Mouse (Mus musculus): ENCODE results near the gene Rangrf. TPM values are rescaled to one million over a fixed set of nuclear protein-coding genes. Genes with fewer than 3 reads are reported as not detected.

Rangrf gene
- polyA plus RNA-seq (2021; fragmentation: Nextera tagmentation): 25.3 and 26.8 TPM in 2 replicates
- long read RNA-seq, experiment 1, transcript Rangrf-201 (5 exons, 820 nt): major isoform, 17 of 19 reads
- long read RNA-seq, experiment 1, partial matches to known transcripts: 1 of 19 reads
- long read RNA-seq, experiment 1, other reads (novel, unspliced or antisense): 0 of 19 reads
- long read RNA-seq, experiment 2, partial matches to known transcripts: 2 of 3 reads
- long read RNA-seq, experiment 2, other reads (novel, unspliced or antisense): 0 of 3 reads

GRCm38 (mm10) chr11:68975085-68975484 is at the start of gene Rangrf:
TSS of gene Rangrf (minus strand) at chr11:68975185.

GRCm38 (mm10) chr11:69015644-69016441 is 40.9 kb upstream of the Rangrf start, which contains the start of gene Ctc1:
TSS of gene Ctc1 (plus strand) at chr11:69015911.

GRCm38 (mm10) chr11:69008182-69009121 is 33.5 kb upstream of the Rangrf start, which contains the start of gene Pfas:
TSS of gene Pfas (minus strand) at chr11:69008460.

GRCm38 (mm10) chr11:68967337-68968282 is 7.4 kb downstream of the Rangrf start, which contains the start of gene Slc25a35:
TSS of gene Slc25a35 (plus strand) at chr11:68968131.

GRCm38 (mm10) chr11:68957308-68957707 is 17.7 kb downstream of the Rangrf start, which contains the start of gene Arhgef15:
TSS of gene Arhgef15 (minus strand) at chr11:68957480.

GRCm38 (mm10) chr11:68926981-68927380 is 48.0 kb downstream of the Rangrf start, which contains the start of gene Odf4:
TSS of gene Odf4 (minus strand) at chr11:68927081.

Small RNA genes lying within 50 kb of the gene (microRNA-seq; reads per million reads assigned to microRNA genes)
- gene Mir3062: 1.1 reads per million

Other genes starting within 250 kb of the Rangrf start
- 71.2 and 71.4 TPM in 2 replicates for gene Ndel1, start 103.3 kb downstream of the Rangrf start, polyA plus RNA-seq (2021; fragmentation: Nextera tagmentation)
- not detected in 2 replicates for gene Rnf222, start 86.6 kb downstream of the Rangrf start, polyA plus RNA-seq (2021; fragmentation: Nextera tagmentation)
- gene Rpl26, start 73.6 kb downstream of the Rangrf start, polyA plus RNA-seq (2021; fragmentation: Nextera tagmentation): 3,357 and 3,616 TPM in 2 replicates
- not detected in 2 replicates for gene Odf4, start 48.1 kb downstream of the Rangrf start, polyA plus RNA-seq (2021; fragmentation: Nextera tagmentation)
- gene Arhgef15, start 17.7 kb downstream of the Rangrf start, polyA plus RNA-seq (2021; fragmentation: Nextera tagmentation): 2.4 TPM in 2 replicates
- 1.9 and 2.4 TPM in 2 replicates for gene Slc25a35, start 7.1 kb downstream of the Rangrf start, polyA plus RNA-seq (2021; fragmentation: Nextera tagmentation)
- 8.4 and 21.6 TPM in 2 replicates for gene Pfas, start 33.3 kb upstream of the Rangrf start, polyA plus RNA-seq (2021; fragmentation: Nextera tagmentation)
- 16.8 and 19.8 TPM in 2 replicates for gene Ctc1, start 40.7 kb upstream of the Rangrf start, polyA plus RNA-seq (2021; fragmentation: Nextera tagmentation)
- gene Aurkb, start 70.5 kb upstream of the Rangrf start, polyA plus RNA-seq (2021; fragmentation: Nextera tagmentation): 0.54 TPM in 2 replicates
- 11.4 and 13.2 TPM in 2 replicates for gene Borcs6, start 84.5 kb upstream of the Rangrf start, polyA plus RNA-seq (2021; fragmentation: Nextera tagmentation)
- gene Tmem107, start 95.6 kb upstream of the Rangrf start, polyA plus RNA-seq (2021; fragmentation: Nextera tagmentation): 40.3 and 42.2 TPM in 2 replicates
- gene Vamp2, start 113.3 kb upstream of the Rangrf start, polyA plus RNA-seq (2021; fragmentation: Nextera tagmentation): 412 and 583 TPM in 2 replicates
- gene Per1, start 120.0 kb upstream of the Rangrf start, polyA plus RNA-seq (2021; fragmentation: Nextera tagmentation): 30.5 and 39.5 TPM in 2 replicates
- 0.53 and 0.58 TPM in 2 replicates for gene Hes7, start 145.2 kb upstream of the Rangrf start, polyA plus RNA-seq (2021; fragmentation: Nextera tagmentation)
- gene 9130213A22Rik, start 147.4 kb upstream of the Rangrf start, polyA plus RNA-seq (2021; fragmentation: Nextera tagmentation): 0.84 and 0.90 TPM in 2 replicates
- gene Aloxe3, start 150.7 kb upstream of the Rangrf start, polyA plus RNA-seq (2021; fragmentation: Nextera tagmentation): 5.9 and 8.6 TPM in 2 replicates
- gene Alox12b, start 181.8 kb upstream of the Rangrf start, polyA plus RNA-seq (2021; fragmentation: Nextera tagmentation): 2.7 and 2.8 TPM in 2 replicates
- 3.5 and 5.1 TPM in 2 replicates for gene Alox8, start 222.7 kb upstream of the Rangrf start, polyA plus RNA-seq (2021; fragmentation: Nextera tagmentation)